Mouse (Mus musculus): ENCODE measurements around the gene Aen. TPM values are rescaled to one million over a fixed set of nuclear protein-coding genes. Genes with fewer than 3 reads are reported as not detected.

Aen gene
- total RNA-seq, 2 experiments from 2014 or later, result 35.8 to 37.0 TPM

- peak; percentile 69 to 95 for DNase-seq
These were observed 5.0 kb upstream of the Aen start for GRCm38 (mm10) chr7:78890641-78891040.

- DNase-seq, result no peak
These were observed 1.7 kb upstream of the Aen start for GRCm38 (mm10) chr7:78893917-78894316.

GRCm38 (mm10) chr7:78895021-78895652, 517 bp upstream of the Aen start:
- DNase-seq, result no peak

GRCm38 (mm10) chr7:78897567-78897966, 1.9 kb downstream of the Aen start:
- no peak for DNase-seq

- DNase-seq, result no peak
These were observed 7.7 kb downstream of the Aen start for GRCm38 (mm10) chr7:78903174-78903870.

- DNase-seq, result no peak
These were observed 8.5 kb downstream of the Aen start for GRCm38 (mm10) chr7:78904175-78904574.

GRCm38 (mm10) chr7:78909026-78909425, 13.4 kb downstream of the Aen start:
- no peak for DNase-seq

GRCm38 (mm10) chr7:78910336-78911098, 14.9 kb downstream of the Aen start:
- DNase-seq, result no peak

- no peak for DNase-seq
These were observed 15.6 kb downstream of the Aen start for GRCm38 (mm10) chr7:78911209-78911608.

- DNase-seq, result peak; percentile 32 to 48
These were observed 16.8 kb downstream of the Aen start for GRCm38 (mm10) chr7:78912253-78912973.

GRCm38 (mm10) chr7:78912974-78913474, 17.4 kb downstream of the Aen start, which contains the start of gene Isg20:
Gene Isg20, plus strand, starts transcription at chr7:78913424.
- DNase-seq, result no peak

- DNase-seq, result peak; percentile 88 to 90
These were observed 18.2 kb downstream of the Aen start for GRCm38 (mm10) chr7:78913649-78914544.

GRCm38 (mm10) chr7:78914545-78914845, 18.8 kb downstream of the Aen start:
- DNase-seq, result no peak

- no peak for DNase-seq
These were observed 19.3 kb downstream of the Aen start for GRCm38 (mm10) chr7:78914896-78915510.

GRCm38 (mm10) chr7:78918686-78919085, 23.0 kb downstream of the Aen start:
- DNase-seq, result no peak

- DNase-seq, result no peak
These were observed 26.9 kb downstream of the Aen start for GRCm38 (mm10) chr7:78922506-78922905.

- peak; percentile 52 to 86 for DNase-seq
These were observed 28.6 kb downstream of the Aen start for GRCm38 (mm10) chr7:78924300-78924699.

- no peak for DNase-seq
These were observed 29.1 kb downstream of the Aen start for GRCm38 (mm10) chr7:78924796-78925195.

GRCm38 (mm10) chr7:78925680-78926079, 30.0 kb downstream of the Aen start:
- DNase-seq, result no peak

GRCm38 (mm10) chr7:78926156-78926555, 30.5 kb downstream of the Aen start:
- DNase-seq, result no peak

GRCm38 (mm10) chr7:78927266-78927665, 31.6 kb downstream of the Aen start:
- no peak for DNase-seq
